Mouse (Mus musculus) megakaryocyte progenitor cell, adult 5-6 weeks (primary cell): Measurements from ENCODE around the gene Adam33. TPM values are rescaled to one million over a fixed set of nuclear protein-coding genes. Genes with fewer than 3 reads are reported as not detected.
A peak's percentile ranks its signal among the peaks of the same experiment; 100 is the strongest.
"Not testable (repeated sequence)": the region's sequence is repeated elsewhere in the genome, so short reads cannot be mapped to it uniquely, and the experiment has no call there.

ENCODE experiments used
- ATAC-seq: replicated peaks from 2 replicates; pipeline ENCODE4 v1.8.0; 2016; ENCODE audit warnings: mild to moderate bottlenecking, moderate TSS enrichment, inconsistent platforms; ENCODE audit not compliant: poor library complexity
- total RNA-seq, 2 experiments: library from RNA; stranded (forward) in 1 of 2; stranded (reverse) in 1 of 2; fragments of 157-497, 149-512 nt in 1 of 2; fragments of 200-1000 nt in 1 of 2; gene quantifications; 2 replicates each; pipeline versions ENCODE4 v1.2.3 to v1.2.4; 2015 to 2017

The Adam33 gene
- total RNA-seq (2015) (not detected in 2 replicates), total RNA-seq (2017) (not detected in 2 replicates)

DNA sequence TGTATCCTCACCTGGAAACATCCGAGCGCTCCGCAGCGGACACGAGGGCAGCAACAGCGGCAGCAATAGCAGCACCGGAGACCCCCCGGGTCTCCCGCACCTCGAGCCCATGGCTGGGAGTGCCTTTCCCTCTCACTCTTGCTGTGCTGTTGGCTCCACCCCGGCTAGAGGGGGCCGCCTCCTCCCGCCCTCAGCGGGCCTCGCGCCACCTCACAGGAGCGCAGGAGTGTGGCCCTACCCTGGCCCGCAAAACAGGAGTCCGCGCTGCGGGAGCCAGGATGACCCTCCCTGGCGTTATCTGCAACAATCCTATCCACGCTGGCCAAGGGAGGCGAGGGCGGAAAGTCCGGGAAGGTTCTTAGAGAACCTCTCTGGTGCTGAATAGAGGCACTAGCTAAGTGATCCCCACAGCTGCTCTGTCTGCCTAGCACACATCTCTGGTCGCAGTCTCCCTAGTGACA is at the start of gene Adam33:
Gene Adam33 (minus strand): TSS at position 411 of the 461 bp plus-strand sequence.
- ATAC-seq: peak; percentile 68

DNA sequence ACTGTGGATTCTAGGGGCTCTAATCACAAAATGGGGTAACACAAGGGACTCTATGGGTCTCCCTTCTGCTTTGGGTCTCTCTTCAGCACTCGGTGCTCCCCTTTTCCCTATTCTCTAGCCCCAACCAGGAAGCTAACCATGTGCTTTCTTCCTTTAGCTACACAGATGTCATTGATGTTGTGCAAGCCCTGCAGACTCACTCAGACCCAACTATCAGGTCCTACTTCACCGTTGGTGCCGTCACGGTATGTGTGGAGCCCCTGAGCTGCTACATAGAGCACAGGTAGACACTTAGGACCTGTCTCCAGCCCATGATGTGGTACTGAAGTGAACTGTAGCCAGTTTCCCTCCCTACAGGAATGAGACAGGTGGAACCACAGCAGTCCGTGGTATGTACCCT is 42.4 kb upstream of the Adam33 start:
- ATAC-seq: no peak

DNA sequence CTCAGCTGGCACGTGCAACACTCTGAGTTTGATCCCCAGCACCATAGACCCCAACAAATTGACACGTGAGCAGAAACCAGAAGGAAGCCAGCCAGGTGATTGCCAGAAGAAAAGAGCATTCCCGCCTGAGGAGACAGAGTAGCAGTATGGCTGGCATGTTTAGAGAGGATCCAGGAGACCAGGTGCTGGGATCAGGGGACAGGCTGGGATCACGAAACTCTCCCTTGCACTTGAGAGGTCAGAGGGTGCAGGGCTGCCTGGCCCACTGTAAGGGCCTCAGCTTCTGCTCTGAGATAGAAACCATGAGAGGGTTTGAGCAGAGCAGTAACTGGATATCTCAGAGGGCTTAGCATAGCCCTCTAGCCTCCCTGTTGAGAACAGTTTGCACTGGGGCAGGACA is 41.4 kb upstream of the Adam33 start:
- not testable (repeated sequence) for ATAC-seq

DNA sequence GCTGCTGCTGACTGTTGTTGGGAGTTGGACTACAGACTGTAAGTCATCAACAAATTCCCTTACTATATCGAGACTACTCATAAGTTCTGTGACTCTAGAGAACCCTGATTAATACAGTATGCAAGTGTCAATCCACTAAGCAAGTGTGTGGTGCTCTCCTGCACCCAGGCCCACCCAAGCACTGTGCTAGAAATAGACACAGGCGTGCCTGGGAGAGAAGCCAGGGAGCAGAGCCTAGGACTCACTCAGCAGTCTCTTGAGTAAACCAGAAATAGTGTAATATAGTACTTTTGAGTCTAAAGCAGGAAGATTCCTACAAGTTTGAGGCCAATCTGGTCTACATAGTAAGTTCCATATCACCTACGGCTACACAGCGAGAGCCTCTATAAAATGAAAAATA is 40.4 kb upstream of the Adam33 start:
- ATAC-seq: no peak

DNA sequence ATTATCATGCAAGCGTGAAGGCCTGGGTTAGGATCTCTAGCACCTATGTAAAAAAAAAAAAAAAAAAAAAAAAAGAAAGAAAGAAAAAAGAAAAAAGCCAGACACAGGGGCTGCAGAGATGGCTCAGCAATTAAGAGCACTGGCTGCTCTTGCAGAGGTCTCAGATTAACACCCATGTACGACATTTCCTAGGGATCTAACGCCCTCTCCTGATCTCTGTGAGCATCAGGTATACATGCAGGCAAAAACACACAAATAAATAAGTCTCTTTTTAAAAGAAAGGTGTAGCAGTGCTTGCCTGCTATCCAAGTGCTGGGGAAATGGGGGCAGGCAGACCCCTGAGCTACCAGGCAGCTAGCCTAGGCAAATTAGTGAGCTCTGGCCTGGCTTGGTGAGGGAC is 37.9 kb upstream of the Adam33 start:
- ATAC-seq: no peak

DNA sequence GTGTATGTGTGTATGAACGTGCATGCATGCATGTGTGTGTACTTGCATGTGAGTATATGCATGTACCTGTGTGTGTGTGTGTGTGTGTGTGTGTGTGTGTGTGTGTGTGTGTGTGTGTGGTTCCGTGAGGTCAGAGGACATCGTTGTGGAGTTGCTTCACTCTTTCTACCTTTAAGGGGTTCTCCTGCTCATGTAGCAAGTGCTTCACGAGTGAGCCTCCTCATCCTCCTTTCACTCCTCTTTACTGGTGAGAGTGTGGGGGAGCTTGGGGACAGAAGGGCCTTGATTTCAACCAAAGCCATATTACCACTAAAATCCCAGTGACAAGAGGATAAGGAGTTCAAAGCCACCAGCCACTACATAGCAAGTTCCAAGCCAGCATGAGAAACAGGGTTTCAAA is 33.5 kb upstream of the Adam33 start:
- no peak for ATAC-seq

DNA sequence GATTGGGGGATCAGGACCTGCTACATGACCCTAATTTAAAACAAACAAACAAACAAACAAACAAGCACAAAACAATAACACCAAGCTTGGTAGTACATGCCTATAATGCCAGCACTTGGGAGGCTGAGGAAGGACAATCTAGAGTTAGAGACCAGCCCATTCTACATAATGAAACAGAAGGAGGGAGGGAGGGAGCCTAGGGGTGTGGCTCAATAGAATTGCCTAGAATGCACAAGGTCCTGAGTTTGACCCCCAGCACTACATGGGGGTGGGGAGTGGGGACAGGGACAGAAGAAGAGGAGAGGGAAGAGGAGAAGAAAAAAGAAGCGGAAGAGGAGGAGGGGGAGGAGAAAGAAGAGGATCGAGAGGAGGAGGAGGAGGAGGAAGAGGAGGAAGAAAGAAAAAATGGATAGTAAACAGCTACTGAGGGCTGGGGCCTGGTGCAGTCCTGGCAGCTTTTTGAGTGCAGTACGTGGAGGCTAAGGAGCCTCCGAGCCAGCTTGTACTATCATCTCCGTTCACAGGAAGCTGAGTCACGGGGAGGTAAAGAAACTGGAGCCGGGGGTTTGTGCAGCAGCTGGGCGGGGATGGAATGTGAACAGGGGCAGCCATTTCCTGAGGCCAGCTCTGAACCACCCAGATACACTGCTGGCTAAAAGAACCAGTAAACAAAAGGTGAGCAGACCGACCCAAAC is 32.6 kb upstream of the Adam33 start:
- ATAC-seq: peak; percentile 77

DNA sequence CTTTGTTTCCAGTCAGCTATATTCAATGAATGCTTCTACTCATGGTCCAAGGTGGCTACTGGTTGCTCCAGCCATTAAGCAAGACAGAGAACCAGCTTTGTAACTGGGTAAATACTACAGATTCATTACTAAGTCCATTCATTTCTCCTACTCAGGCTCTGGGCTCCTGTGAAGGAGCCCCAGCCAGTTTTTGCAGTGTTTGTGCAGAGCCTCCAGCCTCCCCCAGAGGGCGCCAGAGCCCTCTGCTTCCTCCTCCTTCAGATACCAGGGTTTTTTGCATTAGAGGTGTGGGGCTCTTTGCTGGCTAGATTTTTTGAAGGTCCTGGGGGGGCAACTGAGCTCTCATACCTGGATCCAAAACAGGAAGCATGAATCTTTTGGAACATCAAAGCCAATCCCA is 31.2 kb upstream of the Adam33 start:
- ATAC-seq: peak; percentile 82

DNA sequence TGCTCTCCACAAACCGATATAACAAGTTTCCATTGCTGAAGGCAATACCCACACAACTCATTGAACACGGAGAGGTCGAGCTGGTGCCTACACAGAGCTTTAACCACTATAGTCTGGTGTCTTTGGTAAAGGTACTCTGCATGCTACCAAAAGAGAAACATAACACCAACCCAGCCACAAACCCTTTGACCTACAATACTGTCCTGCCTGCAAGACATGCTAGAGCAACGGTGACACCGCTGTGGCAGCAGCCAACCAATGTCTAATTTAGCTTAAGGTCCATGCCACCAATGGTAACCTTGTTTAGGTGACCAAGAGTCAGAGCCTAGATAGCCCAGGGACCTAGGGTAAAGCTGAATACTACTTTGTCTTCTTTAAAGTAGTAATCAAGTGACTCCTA is 30.0 kb upstream of the Adam33 start:
- ATAC-seq: no peak

DNA sequence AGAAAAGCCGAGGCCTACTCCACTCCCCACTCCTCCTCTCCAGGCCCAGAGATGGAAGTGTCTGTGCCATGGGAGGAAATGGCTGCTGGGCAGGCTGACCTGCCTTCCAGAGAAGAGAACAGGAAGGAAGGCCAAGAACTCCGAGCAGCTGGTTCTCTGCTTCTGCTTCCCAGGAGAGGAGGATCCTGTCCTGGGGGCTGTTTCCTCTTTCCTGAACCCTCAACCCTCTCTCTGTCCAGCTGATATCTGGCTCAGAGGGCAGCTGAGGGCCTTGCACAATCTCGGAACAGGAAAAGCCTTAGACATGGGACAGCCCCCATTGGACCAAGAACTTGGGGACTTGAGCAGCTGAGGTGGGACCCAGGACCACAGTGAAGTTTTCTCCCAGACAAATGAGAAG is 27.2 kb upstream of the Adam33 start:
- ATAC-seq: peak; percentile 16

DNA sequence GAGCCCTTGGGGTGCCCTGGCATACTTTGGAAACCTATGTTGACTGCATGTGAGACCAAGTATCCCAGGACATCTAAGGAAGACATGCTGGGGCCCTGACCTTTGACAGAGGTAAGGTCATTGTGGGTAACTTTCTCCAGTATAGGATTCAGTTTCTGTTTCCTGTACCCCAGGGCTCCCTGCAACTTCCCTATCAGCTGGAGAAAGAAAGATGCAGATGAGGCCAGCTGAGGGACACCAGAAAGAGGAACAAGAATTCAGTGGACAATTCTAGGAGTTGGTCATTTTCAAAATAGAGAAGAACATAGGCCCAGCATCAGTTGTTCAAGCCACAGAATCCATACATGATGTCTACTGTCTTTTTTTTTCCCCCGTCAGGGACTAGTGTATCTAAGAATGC is 26.0 kb upstream of the Adam33 start:
- peak; percentile 48 for ATAC-seq

DNA sequence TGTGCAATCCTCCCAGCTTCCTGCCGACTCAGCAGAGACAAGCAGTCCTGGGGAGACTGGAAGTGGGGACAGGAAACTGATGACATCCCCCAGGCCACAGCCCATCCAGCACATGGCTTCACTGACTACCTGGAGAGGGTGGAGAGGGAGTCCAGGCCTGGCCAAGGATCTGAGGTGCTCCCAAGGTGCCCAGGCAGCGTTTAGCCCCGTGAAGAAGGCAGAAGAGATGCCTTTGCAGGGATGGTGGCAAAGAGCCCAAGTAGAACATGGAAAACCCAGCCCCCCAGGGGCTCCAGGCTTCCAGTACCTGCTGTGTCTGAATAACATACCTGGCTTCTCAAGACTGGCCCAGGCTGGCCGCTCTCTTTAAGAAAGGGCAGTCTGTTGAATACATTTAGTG is 25.0 kb upstream of the Adam33 start:
- peak; percentile 40; the same call in 1 of the 2 replicates for ATAC-seq

DNA sequence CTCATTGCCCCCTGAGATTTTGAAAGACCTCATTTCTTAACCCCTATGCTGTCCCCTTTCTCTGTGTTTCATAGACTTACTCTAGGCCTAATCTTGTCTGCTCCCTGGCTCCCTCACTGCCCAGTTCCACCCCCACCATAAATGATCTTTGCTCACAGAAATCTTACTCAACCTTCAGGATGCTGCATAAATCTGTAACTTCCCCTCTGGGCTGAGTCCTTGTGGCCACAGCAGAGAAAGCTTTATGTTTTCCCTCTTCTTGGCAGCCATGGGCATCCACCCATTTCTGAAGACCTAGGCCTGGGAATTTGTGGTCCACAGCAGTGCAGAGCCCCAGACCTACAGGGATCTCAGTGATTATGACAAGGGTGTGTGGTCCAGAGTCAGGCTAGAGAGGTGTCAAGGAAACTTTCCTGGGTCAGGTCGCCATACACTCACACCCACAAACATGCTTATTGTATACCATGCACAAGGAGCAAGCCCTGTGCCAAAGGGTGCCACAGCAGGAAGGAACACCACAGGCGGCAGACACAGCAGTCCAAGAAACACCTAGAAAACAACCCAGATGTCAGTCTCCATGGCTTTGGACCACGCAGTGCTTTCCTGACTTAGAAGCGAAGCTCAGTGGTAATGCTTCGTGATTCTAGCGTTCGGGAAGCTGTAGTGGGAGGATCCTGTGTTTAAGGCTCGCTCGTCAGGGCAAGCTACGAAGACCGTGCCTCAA is 23.2 kb upstream of the Adam33 start, which contains the start of gene Siglec1:
Gene Siglec1 (minus strand): TSS at position 99 of the 724 bp plus-strand sequence.
- ATAC-seq: peak; percentile 36

DNA sequence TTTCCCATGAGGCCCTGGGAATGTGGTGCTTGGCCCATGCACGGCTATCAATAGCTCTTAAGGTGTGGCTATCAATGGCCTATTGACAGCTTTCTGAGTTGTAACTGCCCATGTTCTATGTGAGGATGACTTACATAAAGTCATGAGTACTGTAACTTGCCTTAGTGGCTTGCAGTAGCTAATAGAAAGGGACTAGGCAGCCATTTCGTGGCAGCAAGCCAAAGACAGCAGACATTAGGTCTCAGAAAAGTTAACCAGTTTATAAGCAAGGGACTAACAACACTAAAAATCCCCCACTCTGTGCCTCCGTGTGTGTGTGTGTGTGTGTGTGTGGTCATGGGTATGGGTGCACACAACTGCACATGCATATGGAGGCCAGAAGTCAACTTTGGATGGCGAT is 20.6 kb upstream of the Adam33 start:
- no peak for ATAC-seq

DNA sequence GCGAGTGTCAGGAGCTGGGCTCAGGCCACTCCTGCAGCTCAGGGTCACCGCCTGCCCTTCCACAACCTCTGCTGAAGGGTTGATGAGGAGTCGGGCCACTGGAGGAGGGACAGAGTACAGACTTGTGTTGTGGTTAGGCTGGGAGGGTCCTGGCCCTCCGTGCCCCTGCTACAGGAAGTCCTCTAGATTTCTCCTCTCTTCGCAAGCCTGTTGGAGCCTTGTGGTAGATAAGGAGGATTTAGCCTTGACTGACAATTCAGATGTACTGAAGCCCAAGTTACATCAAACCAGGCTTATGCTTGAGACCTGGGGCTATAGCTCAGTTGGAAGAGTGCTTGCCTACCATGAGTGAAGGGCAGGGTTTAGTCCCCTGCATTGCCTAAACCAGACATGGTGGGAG is 16.9 kb upstream of the Adam33 start:
- peak; percentile 78 for ATAC-seq

DNA sequence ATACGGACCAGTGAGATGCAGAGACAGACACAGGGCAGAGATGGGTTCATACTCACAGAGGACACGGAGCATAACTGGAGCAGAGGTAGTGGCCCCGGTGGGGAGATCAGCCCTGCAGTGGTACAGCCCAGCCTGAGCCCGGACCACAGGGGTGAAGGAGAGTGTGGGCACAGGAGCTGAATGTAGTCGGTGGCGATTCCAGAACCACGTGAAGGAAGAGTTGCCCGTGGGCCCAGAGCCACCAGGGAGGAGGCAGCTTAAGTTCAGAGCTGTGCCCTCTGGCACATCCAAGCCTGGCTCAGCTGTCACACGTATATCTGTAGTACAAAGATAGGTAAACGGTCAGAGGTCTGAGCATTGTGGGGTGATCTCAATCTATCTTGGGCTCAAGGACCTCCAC is 8.9 kb upstream of the Adam33 start:
- no peak for ATAC-seq

DNA sequence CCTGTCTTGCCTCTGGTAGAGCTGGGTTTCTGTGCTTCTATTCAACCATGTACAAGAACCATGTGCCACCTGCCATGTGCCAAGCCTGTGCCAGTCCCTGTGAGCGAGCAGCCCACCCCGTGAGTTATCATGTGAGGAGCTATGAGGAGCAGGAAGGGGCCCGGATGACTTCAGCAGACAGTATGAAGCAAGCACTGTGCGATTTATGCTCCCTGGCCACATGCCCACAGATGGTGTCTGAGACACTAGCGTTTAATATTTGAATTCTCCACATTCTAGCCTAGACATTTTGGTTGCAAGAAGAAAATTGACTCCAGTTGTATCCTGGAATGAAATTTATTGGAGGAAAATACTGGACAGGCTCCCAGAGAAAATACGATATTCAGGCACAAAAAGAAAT is 3.9 kb upstream of the Adam33 start:
- ATAC-seq: no peak

DNA sequence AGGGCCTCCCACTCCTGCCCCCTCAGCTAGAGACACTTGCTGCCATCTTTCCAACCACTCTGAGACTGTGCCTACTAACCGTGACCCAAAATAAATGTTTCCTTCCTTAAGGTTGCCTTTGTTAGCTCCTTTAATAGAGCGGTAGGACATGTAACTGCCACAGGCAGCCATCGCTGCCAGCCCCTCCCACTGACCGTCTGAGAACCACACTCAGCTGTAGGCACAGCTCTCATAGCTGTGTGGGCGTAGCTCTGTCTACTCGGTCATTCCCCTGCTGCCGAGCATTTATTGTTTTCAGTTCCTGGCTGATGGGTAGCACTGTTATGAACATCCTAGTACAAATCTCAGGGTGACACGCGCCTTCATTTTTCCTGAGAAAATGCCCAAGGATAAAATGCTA is 2.7 kb upstream of the Adam33 start:
- ATAC-seq: no peak

DNA sequence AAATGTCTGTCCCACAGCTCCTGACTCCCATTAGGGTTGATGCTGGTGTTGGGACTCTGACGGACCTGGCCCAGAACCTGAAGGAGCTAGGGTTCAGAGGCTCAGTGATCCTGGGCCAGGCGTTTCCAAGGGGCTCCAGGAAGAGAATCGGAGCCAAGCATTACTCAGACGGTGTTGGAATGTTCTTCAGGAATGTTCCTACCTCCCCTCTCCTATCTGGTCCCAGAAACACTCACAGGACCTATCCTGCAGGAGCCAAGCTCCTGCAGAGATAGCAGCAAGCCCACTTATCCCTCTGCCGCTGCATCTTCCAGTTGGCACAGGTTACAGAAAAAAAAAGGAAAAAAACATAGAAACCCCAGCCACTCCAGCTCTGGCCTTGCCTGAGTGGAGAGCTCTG is 2.0 kb downstream of the Adam33 start:
- ATAC-seq: no peak

DNA sequence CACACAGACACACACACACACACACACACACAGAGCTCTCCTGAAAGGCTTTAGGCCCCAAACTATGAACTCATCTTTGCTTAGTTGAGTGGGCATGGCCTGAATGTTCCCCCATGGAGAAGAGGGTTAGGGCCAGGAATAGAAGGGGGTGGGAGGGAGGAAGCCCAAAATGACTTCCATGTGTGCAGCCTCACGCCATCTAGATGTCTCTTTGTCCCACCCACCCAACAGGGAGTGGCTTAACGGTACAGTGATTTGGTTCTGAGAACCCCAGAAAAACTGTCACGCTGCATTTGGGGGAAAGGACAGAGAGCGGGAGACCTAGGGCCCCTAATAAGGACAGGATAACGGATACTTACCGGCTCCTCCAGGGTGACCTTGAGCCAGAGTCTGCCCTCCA is 2.8 kb downstream of the Adam33 start:
- ATAC-seq: no peak

DNA sequence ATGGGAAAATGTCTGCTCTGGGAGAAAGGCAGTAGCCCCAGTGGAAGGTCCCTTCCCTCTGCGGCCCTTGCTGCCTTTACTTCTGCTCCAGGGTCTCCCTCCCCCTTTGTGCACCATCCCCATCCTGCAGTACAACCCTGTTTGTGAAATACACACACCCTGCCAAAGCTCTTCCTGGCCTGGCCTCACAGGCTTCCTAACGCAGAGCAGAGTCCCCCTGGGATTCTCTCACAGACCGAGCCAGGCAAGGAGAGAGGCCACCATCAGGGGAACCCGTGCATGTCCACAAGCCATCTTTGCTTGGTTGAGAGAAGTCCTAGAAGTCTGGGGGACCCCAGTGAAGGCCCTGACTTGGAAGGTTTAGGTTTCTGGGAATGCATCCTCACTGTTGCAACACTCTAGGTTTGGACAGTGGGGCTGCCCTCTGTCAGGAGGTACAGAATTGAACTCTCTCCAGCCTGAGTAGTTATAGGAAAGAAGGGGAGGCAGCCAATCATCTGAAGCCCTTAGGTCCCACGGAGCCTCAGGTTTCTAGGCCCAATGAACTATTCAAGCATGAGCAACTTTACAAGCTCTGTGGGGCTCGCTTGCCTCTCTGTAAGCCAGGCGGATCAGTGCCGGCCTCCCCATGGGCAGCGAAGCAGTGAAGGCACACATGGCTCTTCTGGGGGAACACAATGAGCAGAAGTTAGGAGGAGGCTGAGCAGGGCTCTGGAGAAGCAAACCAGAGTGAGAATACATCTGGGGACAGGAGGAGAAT is 3.7 kb downstream of the Adam33 start:
- ATAC-seq: no peak

DNA sequence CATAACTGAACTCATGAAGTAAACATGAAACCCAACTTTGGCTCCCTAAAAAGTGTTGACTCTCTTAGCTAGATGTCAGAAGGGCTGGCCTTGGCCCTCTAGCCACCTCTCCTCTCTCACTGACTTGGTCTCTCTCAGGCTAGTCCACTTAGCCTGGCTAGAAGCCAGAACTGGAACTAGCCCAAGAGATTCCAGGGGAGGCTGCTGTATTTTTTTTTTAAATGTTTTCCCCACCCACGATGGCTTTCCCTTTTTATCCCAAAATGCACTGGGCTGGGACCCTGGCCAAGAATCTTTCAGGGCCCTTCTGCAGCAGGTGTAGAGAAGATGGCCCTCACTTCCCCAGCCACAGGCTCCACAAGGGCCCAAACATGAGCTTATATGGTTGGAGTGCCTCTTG is 4.2 kb downstream of the Adam33 start:
- ATAC-seq: no peak
